Mouse (Mus musculus): Measurements from ENCODE around the gene Kctd19. TPM values are rescaled to one million over a fixed set of nuclear protein-coding genes. Genes with fewer than 3 reads are reported as not detected.

Gene Kctd19
- polyA plus RNA-seq, 1 experiment from 2014 or later = not detected

- H3K27me3 ChIP-seq (replicated peaks; ENCODE audit: control insufficient read depth, insufficient read depth, low read length) = no peaks in the 10 kb centered on the region
- peak overlapping the region; percentile 22; the same call in 1 of the 2 replicates for H3K4me2 ChIP-seq (ENCODE audit: low read length)
- H3K27ac ChIP-seq (ENCODE audit: low read depth, low read length) = no peak overlapping the region
- peak; percentile 30 for ATAC-seq
- H3K9ac ChIP-seq (ENCODE audit: low read depth, low read length) = no peak overlapping the region
- H3K4me3 ChIP-seq (ENCODE audit: low read length) = peak overlapping the region; percentile 13; the same call in 1 of the 2 replicates
- 55% methylated on average over 32 of the region's 32 CpGs for WGBS
- 0 out of 2 replicates have a peak, but pooled peaks cover 3% of the 10 kb centered on the region for H3K36me3 ChIP-seq (ENCODE audit: control insufficient read depth, insufficient read depth, low read length)
- no peaks in the 10 kb centered on the region for H3K9me3 ChIP-seq (ENCODE audit: control insufficient read depth, low read length)
- H3K4me1 ChIP-seq (ENCODE audit: control insufficient read depth, insufficient read depth, low read depth, low read length) = no peaks in the 10 kb centered on the region
Observed at GRCm38 (mm10) chr8:105336373-105337130, 76.8 kb downstream of the Kctd19 start.

Other genes starting within 250 kb of the Kctd19 start
- gene Cbfb, start 242.8 kb downstream of the Kctd19 start, polyA plus RNA-seq (2015; fragmentation: Nextera tagmentation; extraction: Ambion mirVana) = 28.6 and 29.0 TPM in 2 replicates
- gene D230025D16Rik, start 188.4 kb downstream of the Kctd19 start, polyA plus RNA-seq (2015; fragmentation: Nextera tagmentation; extraction: Ambion mirVana) = 27.9 and 31.7 TPM in 2 replicates
- gene B3gnt9, start 158.3 kb downstream of the Kctd19 start, polyA plus RNA-seq (2015; fragmentation: Nextera tagmentation; extraction: Ambion mirVana) = 12.3 and 12.4 TPM in 2 replicates
- gene Tradd, start 148.9 kb downstream of the Kctd19 start, polyA plus RNA-seq (2015; fragmentation: Nextera tagmentation; extraction: Ambion mirVana) = 20.7 and 21.5 TPM in 2 replicates
- 2.1 and 2.4 TPM in 2 replicates for gene Fbxl8, start 148.9 kb downstream of the Kctd19 start, polyA plus RNA-seq (2015; fragmentation: Nextera tagmentation; extraction: Ambion mirVana)
- gene Hsf4, start 143.7 kb downstream of the Kctd19 start, polyA plus RNA-seq (2015; fragmentation: Nextera tagmentation; extraction: Ambion mirVana) = 0.80 and 1.2 TPM in 2 replicates
- gene Nol3, start 137.4 kb downstream of the Kctd19 start, polyA plus RNA-seq (2015; fragmentation: Nextera tagmentation; extraction: Ambion mirVana) = 6.2 TPM in 2 replicates
- 126 and 153 TPM in 2 replicates for gene 4931428F04Rik, start 123.6 kb downstream of the Kctd19 start, polyA plus RNA-seq (2015; fragmentation: Nextera tagmentation; extraction: Ambion mirVana)
- 9.4 and 12.3 TPM in 2 replicates for gene Exoc3l, start 117.4 kb downstream of the Kctd19 start, polyA plus RNA-seq (2015; fragmentation: Nextera tagmentation; extraction: Ambion mirVana)
- gene E2f4, start 115.8 kb downstream of the Kctd19 start, polyA plus RNA-seq (2015; fragmentation: Nextera tagmentation; extraction: Ambion mirVana) = 37.3 and 46.7 TPM in 2 replicates
- 1.5 and 1.6 TPM in 2 replicates for gene Elmo3, start 107.9 kb downstream of the Kctd19 start, polyA plus RNA-seq (2015; fragmentation: Nextera tagmentation; extraction: Ambion mirVana)
- 0.90 and 0.94 TPM in 2 replicates for gene Lrrc29, start 87.2 kb downstream of the Kctd19 start, polyA plus RNA-seq (2015; fragmentation: Nextera tagmentation; extraction: Ambion mirVana)
- 144 and 150 TPM in 2 replicates for gene Tmem208, start 87.1 kb downstream of the Kctd19 start, polyA plus RNA-seq (2015; fragmentation: Nextera tagmentation; extraction: Ambion mirVana)
- 0.69 and 0.93 TPM in 2 replicates for gene Fhod1, start 65.5 kb downstream of the Kctd19 start, polyA plus RNA-seq (2015; fragmentation: Nextera tagmentation; extraction: Ambion mirVana)
- 12.3 and 14.5 TPM in 2 replicates for gene Slc9a5, start 64.7 kb downstream of the Kctd19 start, polyA plus RNA-seq (2015; fragmentation: Nextera tagmentation; extraction: Ambion mirVana)
- 1.8 and 2.1 TPM in 2 replicates for gene Plekhg4, start 40.2 kb downstream of the Kctd19 start, polyA plus RNA-seq (2015; fragmentation: Nextera tagmentation; extraction: Ambion mirVana)
- gene Lrrc36, start 69 bp upstream of the Kctd19 start, polyA plus RNA-seq (2015; fragmentation: Nextera tagmentation; extraction: Ambion mirVana) = 0.44 and 0.60 TPM in 2 replicates
- 246 and 256 TPM in 2 replicates for gene Tppp3, start 58.0 kb upstream of the Kctd19 start, polyA plus RNA-seq (2015; fragmentation: Nextera tagmentation; extraction: Ambion mirVana)
- 39.0 and 40.2 TPM in 2 replicates for gene Zdhhc1, start 83.4 kb upstream of the Kctd19 start, polyA plus RNA-seq (2015; fragmentation: Nextera tagmentation; extraction: Ambion mirVana)
- gene Hsd11b2, start 105.3 kb upstream of the Kctd19 start, polyA plus RNA-seq (2015; fragmentation: Nextera tagmentation; extraction: Ambion mirVana) = 6.9 and 8.8 TPM in 2 replicates
- gene Atp6v0d1, start 152.5 kb upstream of the Kctd19 start, polyA plus RNA-seq (2015; fragmentation: Nextera tagmentation; extraction: Ambion mirVana) = 250 and 273 TPM in 2 replicates
- gene Ripor1, start 191.8 kb upstream of the Kctd19 start, polyA plus RNA-seq (2015; fragmentation: Nextera tagmentation; extraction: Ambion mirVana) = 37.2 and 41.7 TPM in 2 replicates
- gene Ctcf, start 223.1 kb upstream of the Kctd19 start, polyA plus RNA-seq (2015; fragmentation: Nextera tagmentation; extraction: Ambion mirVana) = 92.7 and 93.4 TPM in 2 replicates
- gene Agrp, start 223.9 kb upstream of the Kctd19 start, polyA plus RNA-seq (2015; fragmentation: Nextera tagmentation; extraction: Ambion mirVana) = 0.75 and 1.4 TPM in 2 replicates